8 mouse cellular contexts compared by ENCODE assay signal in genomic region chr1:183147438-183147841, GRCm38 (mm10).
DNase-seq lines count a peak whose midpoint lies in the region; ATAC-seq and TF ChIP-seq lines count a peak whose summit lies in the region.

No protein-coding gene starts in this region.

- peaks cover 78% of the 10 kb centered on the region for H3K4me1 ChIP-seq in embryonic facial prominence, embryonic 13.5 days
- peaks cover 73% of the 10 kb centered on the region for H3K4me1 ChIP-seq in heart, embryonic 10.5 days
- H3K4me1 ChIP-seq in intestine, postnatal 0 days (replicated peaks; ENCODE audit: control insufficient read depth, insufficient read depth, low read length): 0 out of 2 replicates have a peak, but pooled peaks cover 6% of the 10 kb centered on the region
- H3K4me1 ChIP-seq in liver, embryonic 16.5 days (ENCODE audit: control insufficient read depth, low read depth, low read length): peaks cover 3% of the 10 kb centered on the region
- peaks cover 46% of the 10 kb centered on the region for H3K4me1 ChIP-seq in neural tube, embryonic 12.5 days

- ATAC-seq in embryonic facial prominence, embryonic 13.5 days (ENCODE audit: insufficient number of reproducible peaks, insufficient read depth, low FRiP score, low TSS enrichment, low read depth): 0 out of 2 replicates have a peak, but pooled peaks have one; percentile 48
- ATAC-seq in intestine, postnatal 0 days: peak; percentile 82
- ATAC-seq in liver, embryonic 16.5 days (ENCODE audit: low read depth): peak; percentile 95
- ATAC-seq in neural tube, embryonic 12.5 days (ENCODE audit: low FRiP score, low read depth): peak; percentile 69

- 3% methylated on average over 5 of the region's 5 CpGs for WGBS in embryonic facial prominence, embryonic 13.5 days
- 16% methylated on average over 5 of the region's 5 CpGs for WGBS in heart, embryonic 10.5 days
- WGBS in intestine, postnatal 0 days: 11% methylated on average over 5 of the region's 5 CpGs
- WGBS in liver, embryonic 16.5 days (ENCODE audit: insufficient replicate concordance): 7% methylated on average over 5 of the region's 5 CpGs
- WGBS in neural tube, embryonic 12.5 days: 27% methylated on average over 5 of the region's 5 CpGs

- 0 out of 2 replicates have a peak overlapping the region, but pooled peaks have one; percentile 44 for H3K9ac ChIP-seq in embryonic facial prominence, embryonic 13.5 days
- H3K9ac ChIP-seq in intestine, postnatal 0 days (ENCODE audit: low read depth, low read length): no peak overlapping the region
- no peak overlapping the region for H3K9ac ChIP-seq in liver, embryonic 16.5 days (ENCODE audit: low read depth, low read length)
- no peak overlapping the region for H3K9ac ChIP-seq in neural tube, embryonic 12.5 days

- H3K4me3 ChIP-seq in embryonic facial prominence, embryonic 13.5 days: peak overlapping the region; percentile 42
- peak overlapping the region; percentile 46 for H3K4me3 ChIP-seq in heart, embryonic 10.5 days
- no peak overlapping the region for H3K4me3 ChIP-seq in intestine, postnatal 0 days (ENCODE audit: low read depth, low read length)
- H3K4me3 ChIP-seq in liver, embryonic 16.5 days (ENCODE audit: low read depth, low read length): no peak overlapping the region
- no peak overlapping the region for H3K4me3 ChIP-seq in neural tube, embryonic 12.5 days

- peaks cover 3% of the 10 kb centered on the region; the same call in 1 of the 2 replicates for H3K27me3 ChIP-seq in embryonic facial prominence, embryonic 13.5 days
- no peaks in the 10 kb centered on the region for H3K27me3 ChIP-seq in heart, embryonic 10.5 days (ENCODE audit: insufficient read depth, poor library complexity, severe bottlenecking)
- no peaks in the 10 kb centered on the region for H3K27me3 ChIP-seq in intestine, postnatal 0 days (replicated peaks; ENCODE audit: control insufficient read depth, insufficient read depth, low read length)
- H3K27me3 ChIP-seq in liver, embryonic 16.5 days (ENCODE audit: control insufficient read depth, insufficient read depth, low read depth, low read length): no peaks in the 10 kb centered on the region
- H3K27me3 ChIP-seq in neural tube, embryonic 12.5 days (replicated peaks): no peaks in the 10 kb centered on the region

- no peaks in the 10 kb centered on the region for H3K36me3 ChIP-seq in embryonic facial prominence, embryonic 13.5 days
- H3K36me3 ChIP-seq in heart, embryonic 10.5 days: no peaks in the 10 kb centered on the region
- H3K36me3 ChIP-seq in intestine, postnatal 0 days (ENCODE audit: control insufficient read depth, insufficient read depth): no peaks in the 10 kb centered on the region
- H3K36me3 ChIP-seq in liver, embryonic 16.5 days (ENCODE audit: control insufficient read depth, insufficient read depth): no peaks in the 10 kb centered on the region
- no peaks in the 10 kb centered on the region for H3K36me3 ChIP-seq in neural tube, embryonic 12.5 days

- TF ChIP-seq CTCF in intestine, postnatal 0 days (IDR thresholded peaks at IDR 0.05; ENCODE audit: low read depth): no peak

- peak overlapping the region; percentile 56 for H3K4me2 ChIP-seq in embryonic facial prominence, embryonic 13.5 days
- H3K4me2 ChIP-seq in intestine, postnatal 0 days (replicated peaks; ENCODE audit: low read depth): peak overlapping the region; percentile 40
- peak overlapping the region; percentile 19 for H3K4me2 ChIP-seq in liver, embryonic 16.5 days (ENCODE audit: low read depth, low read length)
- H3K4me2 ChIP-seq in neural tube, embryonic 12.5 days (replicated peaks): peak overlapping the region; percentile 27; the same call in 1 of the 2 replicates

- peak; percentile 37 to 47 for DNase-seq in layer of hippocampus, postnatal 10 days (ENCODE audit: low spot score in 2 of 2)
- DNase-seq in layer of hippocampus, postnatal 25 days (ENCODE audit: extremely low spot score in 1 of 2, low spot score in 1 of 2): no peak
- DNase-seq in heart, embryonic 10.5 days (ENCODE audit: low spot score): peak; percentile 90
- no peak for DNase-seq in cerebellum, postnatal 36 days

- no peaks in the 10 kb centered on the region for H3K9me3 ChIP-seq in embryonic facial prominence, embryonic 13.5 days
- no peaks in the 10 kb centered on the region for H3K9me3 ChIP-seq in heart, embryonic 10.5 days
- H3K9me3 ChIP-seq in intestine, postnatal 0 days (ENCODE audit: control insufficient read depth): no peaks in the 10 kb centered on the region
- no peaks in the 10 kb centered on the region for H3K9me3 ChIP-seq in liver, embryonic 16.5 days (replicated peaks; ENCODE audit: control insufficient read depth, low read length)
- H3K9me3 ChIP-seq in neural tube, embryonic 12.5 days: no peaks in the 10 kb centered on the region

- H3K27ac ChIP-seq in embryonic facial prominence, embryonic 13.5 days: peak overlapping the region; percentile 64
- peak overlapping the region; percentile 60; the same call in 1 of the 2 replicates for H3K27ac ChIP-seq in heart, embryonic 10.5 days
- no peak overlapping the region for H3K27ac ChIP-seq in intestine, postnatal 0 days (ENCODE audit: low read depth, low read length)
- H3K27ac ChIP-seq in liver, embryonic 16.5 days (ENCODE audit: low read length): no peak overlapping the region
- no peak overlapping the region for H3K27ac ChIP-seq in neural tube, embryonic 12.5 days

Comparison
In these comparisons a context has a peak if more than half of its experiments do, and no peak if none do; other contexts are left out.
1. DNase-seq: peak in layer of hippocampus, postnatal 10 days (2 of 2) and heart, embryonic 10.5 days (single experiment); none in layer of hippocampus, postnatal 25 days (0 of 2) and cerebellum, postnatal 36 days (0 of 2).
2. H3K27ac ChIP-seq: peak in embryonic facial prominence, embryonic 13.5 days (single experiment) and heart, embryonic 10.5 days (single experiment); none in intestine, postnatal 0 days (single experiment), liver, embryonic 16.5 days (single experiment) and neural tube, embryonic 12.5 days (single experiment).
3. H3K4me3 ChIP-seq: peak in embryonic facial prominence, embryonic 13.5 days (single experiment) and heart, embryonic 10.5 days (single experiment); none in intestine, postnatal 0 days (single experiment), liver, embryonic 16.5 days (single experiment) and neural tube, embryonic 12.5 days (single experiment).
4. Peak in every context shown above with its lines, with median percentiles within 50 percentile points of each other: ATAC-seq and H3K4me2 ChIP-seq.